Mouse (Mus musculus): ENCODE data around the gene Nudt8.
A peak's percentile ranks its signal among the peaks of the same experiment; 100 is the strongest.

Gene Nudt8

GRCm38 (mm10) chr19:3988066-3988465 is 12.3 kb upstream of the Nudt8 start:
- no peak for DNase-seq

GRCm38 (mm10) chr19:3988750-3989149 is 11.6 kb upstream of the Nudt8 start:
- no peak for DNase-seq

DNA sequence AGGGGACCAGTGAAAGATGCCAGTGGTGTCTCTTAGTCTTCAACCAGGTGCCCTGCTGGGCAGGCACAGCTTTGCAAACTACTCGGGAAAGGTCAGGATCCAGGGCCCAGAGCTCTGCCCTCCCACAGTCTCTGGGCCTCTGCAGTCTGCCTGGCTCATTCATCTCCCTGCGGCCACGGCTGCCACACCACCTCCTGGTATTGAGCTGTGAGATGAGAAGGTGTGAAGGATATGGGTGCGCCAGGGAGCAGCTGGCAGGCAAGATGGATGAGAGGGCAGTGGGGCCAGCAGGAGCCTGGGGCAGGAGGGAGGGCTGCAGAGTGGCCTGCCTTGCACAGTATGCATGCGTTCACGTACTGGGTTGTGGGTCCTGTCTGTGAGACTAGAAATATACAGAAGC is 9.6 kb upstream of the Nudt8 start:
- no peak for DNase-seq

DNA sequence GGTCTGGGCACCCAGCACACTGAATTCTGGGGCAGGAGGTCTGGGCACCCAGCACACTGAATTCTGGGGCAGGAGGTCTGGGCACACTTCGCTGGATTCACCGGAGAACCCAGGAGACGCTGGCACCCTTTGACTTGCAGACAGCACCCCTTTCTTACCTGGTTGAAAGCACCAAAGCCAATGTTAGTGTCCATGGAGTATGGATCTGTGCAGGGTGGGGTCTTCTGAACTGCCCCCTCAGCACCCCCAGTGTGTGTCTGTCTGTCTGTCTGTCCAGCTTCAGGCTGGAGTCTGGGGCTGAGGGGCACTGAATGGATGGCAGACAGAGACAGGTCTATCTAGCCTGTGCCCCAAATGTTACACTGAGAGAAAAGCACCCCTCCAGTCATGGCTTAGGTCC is 8.8 kb upstream of the Nudt8 start:
- no peak for DNase-seq

GRCm38 (mm10) chr19:3991966-3992365 is 8.4 kb upstream of the Nudt8 start:
- no peak for DNase-seq

- DNase-seq, result no peak
Observed at GRCm38 (mm10) chr19:3992416-3992815, 8.0 kb upstream of the Nudt8 start, which contains the start of gene Tbx10. Gene Tbx10 (plus strand): TSS chr19:3992752.

- no peak for DNase-seq
Observed at GRCm38 (mm10) chr19:3994932-3995331, 5.4 kb upstream of the Nudt8 start.

DNA sequence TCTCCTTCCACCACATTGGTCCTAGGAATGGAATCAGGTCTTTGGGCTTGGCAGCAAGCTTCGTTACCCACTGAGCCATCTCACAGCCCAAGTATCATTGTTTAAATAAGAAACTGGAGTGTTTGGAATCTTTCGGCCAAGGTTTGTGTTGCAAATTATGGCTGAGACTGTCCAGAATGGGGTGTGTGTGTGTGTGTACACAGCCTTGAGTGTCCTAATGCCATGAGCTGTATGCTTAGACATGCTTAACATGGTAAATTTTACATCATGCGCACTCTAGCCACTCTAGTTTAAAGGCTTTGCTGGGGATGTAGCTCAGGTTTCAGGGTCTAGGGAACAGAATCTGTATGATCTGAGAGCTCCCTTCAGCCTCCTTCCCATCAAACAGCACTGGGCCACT is 4.9 kb upstream of the Nudt8 start:
- no peak for DNase-seq

DNA sequence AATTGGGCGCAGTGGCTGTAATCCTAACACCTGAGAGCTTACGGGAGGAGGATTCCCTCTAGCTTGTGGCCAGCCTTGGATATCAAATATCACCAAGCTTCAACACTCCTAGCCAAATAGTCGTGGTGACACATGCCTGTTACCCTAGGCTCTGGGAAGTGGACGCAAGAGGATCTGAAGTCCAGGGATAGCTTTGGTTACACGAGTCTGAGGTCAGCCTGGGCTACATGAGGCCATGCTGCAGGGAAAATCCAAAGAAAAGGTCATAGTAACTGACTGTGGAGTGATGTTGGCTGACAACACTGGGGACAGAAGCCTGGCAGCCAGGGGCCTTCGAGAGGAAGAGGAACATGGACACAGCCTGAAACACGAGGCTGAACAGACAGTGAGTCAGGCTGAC is 4.3 kb upstream of the Nudt8 start:
- no peak for DNase-seq

DNA sequence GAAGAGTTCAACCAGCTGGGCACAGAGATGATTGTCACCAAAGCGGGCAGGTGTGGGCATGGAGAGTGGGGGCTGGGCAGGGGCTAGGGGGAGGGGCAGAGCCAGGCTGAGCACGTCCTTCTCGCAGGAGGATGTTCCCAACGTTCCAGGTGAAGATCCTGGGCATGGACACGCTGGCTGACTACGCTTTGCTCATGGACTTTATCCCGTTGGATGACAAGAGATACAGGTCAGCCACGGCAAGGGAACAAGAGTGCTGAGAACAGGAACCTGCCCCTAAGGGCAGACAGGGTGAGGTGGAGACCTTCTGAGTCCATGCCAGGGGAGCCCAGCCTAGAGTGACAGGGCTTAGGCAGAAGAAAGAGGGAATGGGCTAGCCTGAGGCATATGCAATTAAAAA is 3.6 kb upstream of the Nudt8 start:
- DNase-seq, result no peak

- DNase-seq, result no peak
Observed at GRCm38 (mm10) chr19:3997231-3997630, 3.1 kb upstream of the Nudt8 start.

DNA sequence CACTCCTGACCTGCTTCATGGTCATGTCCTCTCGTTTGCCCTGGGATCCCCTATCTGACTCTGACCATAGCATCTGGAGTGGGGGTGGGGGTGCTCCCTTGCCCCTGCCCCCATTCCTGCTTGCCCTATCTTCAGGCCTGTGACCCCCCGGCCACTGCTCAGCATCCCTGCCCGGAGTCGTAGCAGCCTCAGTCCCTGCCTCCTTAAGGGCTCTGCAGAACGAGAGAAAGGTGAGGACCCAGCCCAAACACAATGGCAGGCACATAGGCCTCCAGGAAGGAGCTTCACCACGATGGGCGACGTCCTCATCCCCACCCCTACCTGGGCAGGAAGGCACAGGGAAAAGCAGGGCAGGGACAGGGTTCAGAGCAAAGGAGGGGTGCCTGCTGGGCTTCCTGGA is 2.0 kb upstream of the Nudt8 start:
- no peak for DNase-seq

DNA sequence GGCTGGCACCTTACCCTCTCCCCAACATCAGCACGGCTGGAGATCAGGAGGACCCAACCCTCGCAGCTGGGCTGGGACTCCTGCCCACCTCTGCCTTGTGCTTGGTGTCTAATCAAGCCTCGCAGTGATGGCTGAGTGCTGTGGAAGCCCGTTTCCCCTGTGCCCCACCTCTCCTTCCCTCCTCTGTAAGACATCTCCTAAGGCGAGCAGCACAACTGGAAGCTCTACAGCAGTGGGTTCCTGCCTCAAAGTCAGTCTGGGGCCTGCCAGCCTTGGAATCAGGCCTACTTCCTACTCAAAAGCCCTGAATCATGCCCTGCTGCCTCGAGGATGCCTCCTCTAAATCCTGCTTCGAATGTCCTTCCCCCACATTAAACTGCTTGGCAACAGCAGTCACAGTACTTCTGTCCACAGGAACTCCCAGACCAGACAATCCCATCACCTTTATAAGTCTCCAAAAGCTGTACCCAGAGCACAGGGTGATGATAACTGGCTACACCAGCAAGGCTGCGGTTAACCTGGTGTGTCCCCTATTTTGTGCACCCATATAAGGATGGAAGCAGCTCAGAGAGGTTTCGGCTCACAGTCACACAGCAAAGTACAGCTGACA is 1.2 kb upstream of the Nudt8 start:
- DNase-seq, result no peak

GRCm38 (mm10) chr19:4000949-4001525 is 657 bp downstream of the Nudt8 start:
- no peak for DNase-seq

DNA sequence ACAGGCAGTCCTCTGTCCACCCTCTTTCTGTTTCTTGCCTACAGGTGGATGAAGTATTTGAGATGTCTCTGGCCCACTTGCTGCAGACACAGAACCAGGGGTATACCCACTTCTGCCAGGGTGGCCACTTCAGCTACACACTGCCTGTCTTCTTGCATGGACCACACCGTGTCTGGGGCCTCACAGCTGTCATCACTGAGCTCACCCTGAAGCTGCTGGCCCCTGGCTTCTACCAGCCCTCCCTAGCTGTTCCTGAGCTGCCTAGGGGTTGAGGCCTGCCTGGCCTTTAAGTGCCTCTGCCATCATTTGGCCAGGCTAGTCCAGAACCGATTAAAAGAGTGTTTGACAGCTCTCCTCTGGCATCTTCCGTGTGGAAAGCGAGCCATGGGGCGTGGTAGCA is 1.4 kb downstream of the Nudt8 start:
- no peak for DNase-seq

- no peak for DNase-seq
Observed at GRCm38 (mm10) chr19:4003112-4003511, 2.7 kb downstream of the Nudt8 start, which contains the start of gene Doc2g. Gene Doc2g (plus strand): TSS chr19:4003313.

DNA sequence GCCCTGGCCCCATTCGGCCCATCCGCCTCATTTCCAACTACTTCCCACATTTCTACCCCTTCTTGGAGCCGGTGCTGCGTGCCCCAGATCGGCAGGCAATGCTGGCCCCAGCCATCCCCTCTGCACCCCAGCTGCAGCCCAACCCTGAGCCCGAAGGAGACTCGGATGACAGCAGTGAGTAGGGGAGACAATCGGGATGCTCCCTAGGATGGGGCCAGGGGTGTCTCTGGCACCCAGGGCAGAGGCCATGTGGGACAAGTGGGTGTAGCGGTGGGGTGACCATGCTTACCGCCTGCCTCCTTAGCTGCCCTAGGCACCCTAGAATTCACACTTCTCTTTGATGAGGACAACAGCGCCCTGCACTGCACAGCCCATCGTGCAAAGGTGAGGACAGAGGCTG is 3.3 kb downstream of the Nudt8 start:
- DNase-seq, result no peak

DNA sequence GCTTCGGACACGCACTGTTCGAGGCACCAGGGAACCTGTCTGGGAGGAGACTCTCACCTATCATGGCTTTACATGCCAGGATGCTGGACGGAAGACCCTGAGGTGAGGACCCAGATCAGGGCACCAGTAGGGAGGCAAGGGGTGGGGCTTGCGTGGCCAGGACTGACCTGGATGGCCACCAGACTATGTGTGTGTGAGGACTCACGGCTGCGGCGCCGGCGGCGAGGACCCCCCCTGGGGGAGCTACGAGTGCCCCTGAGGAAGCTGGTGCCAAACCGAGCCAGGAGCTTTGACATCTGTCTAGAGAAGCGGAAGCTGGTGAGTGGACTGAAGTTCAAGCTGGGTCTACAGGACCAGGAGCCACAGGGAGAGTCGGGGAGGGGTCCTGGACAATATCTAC is 4.0 kb downstream of the Nudt8 start:
- no peak for DNase-seq

GRCm38 (mm10) chr19:4005091-4005490 is 4.7 kb downstream of the Nudt8 start:
- DNase-seq, result no peak

- no peak for DNase-seq
Observed at GRCm38 (mm10) chr19:4005971-4006370, 5.6 kb downstream of the Nudt8 start.

- DNase-seq, result no peak
Observed at GRCm38 (mm10) chr19:4011086-4011485, 10.7 kb downstream of the Nudt8 start.

- DNase-seq, result peak; percentile 96 to 98
Observed at GRCm38 (mm10) chr19:4012432-4013022, 12.1 kb downstream of the Nudt8 start, which contains the start of gene Ndufv1. Gene Ndufv1 (minus strand): TSS chr19:4012806.

- DNase-seq, result no peak
Observed at GRCm38 (mm10) chr19:4013066-4013465, 12.7 kb downstream of the Nudt8 start.

DNA sequence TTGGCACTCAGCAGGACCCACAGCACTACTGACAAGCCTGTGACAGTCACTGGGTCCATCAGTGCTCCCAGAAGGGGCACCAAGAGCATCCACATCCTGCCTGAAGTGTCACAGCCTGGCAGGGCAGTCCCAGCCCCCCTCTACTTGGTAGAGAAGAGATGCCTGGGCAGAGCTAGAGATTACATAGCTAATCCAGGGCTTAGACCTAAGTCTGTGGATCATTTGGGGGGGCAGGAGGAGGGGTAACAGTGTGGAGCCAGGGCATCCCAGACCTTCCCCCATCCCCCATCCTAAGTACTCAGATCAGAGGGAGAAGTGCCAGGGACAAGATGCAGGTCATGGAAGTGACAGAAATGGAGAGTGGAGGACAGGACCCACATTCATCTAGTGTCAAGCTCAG is 14.4 kb downstream of the Nudt8 start:
- DNase-seq, result no peak

GRCm38 (mm10) chr19:4015635-4016034 is 15.3 kb downstream of the Nudt8 start:
- DNase-seq, result no peak

Measured in thymus, adult 18-20 months (tissue).